Mouse (Mus musculus): ENCODE measurements around the gene Gpr6.

The Gpr6 gene

DNA sequence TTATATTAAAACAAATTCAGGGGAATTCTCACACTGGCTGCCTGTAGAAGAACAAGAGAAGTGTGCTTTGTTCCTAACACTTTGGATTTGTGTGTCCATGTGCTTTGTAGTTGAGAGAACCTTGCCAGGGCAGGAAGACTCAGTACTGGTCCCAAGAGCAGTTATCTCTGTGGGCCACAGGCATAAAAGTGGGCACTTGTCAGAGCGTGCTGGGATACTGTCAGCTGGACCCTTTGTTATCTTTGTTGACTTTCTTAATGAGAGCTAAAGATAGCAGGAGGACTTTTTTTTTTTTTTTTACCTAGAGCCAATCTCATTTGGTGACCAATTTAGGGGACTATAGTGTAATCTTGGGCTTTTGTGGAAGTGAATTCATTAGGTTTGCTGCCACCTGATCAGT lies 47.2 kb downstream of the Gpr6 start:
- DNase-seq (ENCODE audit: low read depth, low spot score): no peak
- no peaks in the 10 kb centered on the region for H3K36me3 ChIP-seq (ENCODE audit: control insufficient read depth, insufficient read depth, low read length, poor library complexity, severe bottlenecking)
- no peaks in the 10 kb centered on the region for H3K27me3 ChIP-seq (ENCODE audit: control insufficient read depth, insufficient read depth, low read length, poor library complexity, severe bottlenecking)

DNA sequence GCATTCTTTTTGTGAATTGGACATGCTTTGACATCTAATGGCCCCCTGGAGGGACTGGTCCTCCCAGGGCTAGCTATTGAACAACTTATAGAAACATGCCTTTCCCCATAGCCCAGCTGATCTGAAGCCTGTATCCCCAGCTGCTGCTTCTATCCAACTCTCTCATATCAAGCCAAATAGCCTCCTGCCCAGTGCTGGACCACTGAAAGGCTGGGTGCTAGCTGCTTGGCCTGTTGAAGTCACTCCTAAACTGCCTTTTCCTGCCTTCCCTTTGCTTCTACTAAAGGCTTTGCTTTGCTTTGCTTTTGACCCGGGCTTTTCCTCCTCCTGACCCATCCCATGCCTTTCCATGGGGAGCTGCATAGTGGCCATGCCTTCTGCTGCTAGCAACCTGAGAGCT lies 47.7 kb downstream of the Gpr6 start:
- no peak for DNase-seq (ENCODE audit: low read depth, low spot score)
- Histone ChIP-seq H3K27me3 (ENCODE audit: control insufficient read depth, insufficient read depth, low read length, poor library complexity, severe bottlenecking) (no peaks in the 10 kb centered on the region), H3K36me3 (ENCODE audit: control insufficient read depth, insufficient read depth, low read length, poor library complexity, severe bottlenecking) (no peaks in the 10 kb centered on the region)

DNA sequence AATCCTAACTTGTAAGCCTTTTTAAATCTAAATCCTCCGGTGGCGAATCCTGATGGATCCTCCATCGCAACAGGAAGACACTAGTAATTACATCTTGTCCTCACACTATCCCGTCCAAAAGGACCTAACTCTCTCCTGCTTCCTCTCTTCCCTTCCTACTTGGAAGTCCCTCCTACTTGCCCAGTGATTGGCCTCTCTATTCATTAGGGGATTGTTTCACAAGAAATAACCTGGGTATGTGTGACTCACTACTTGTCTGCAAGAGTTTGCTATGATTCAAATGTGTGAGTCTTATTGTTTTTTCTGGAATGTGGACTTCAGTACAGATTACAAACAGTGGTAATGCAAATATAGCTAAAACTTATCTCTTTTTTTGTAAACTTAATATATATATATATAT lies 49.9 kb downstream of the Gpr6 start:
- no peak for DNase-seq (ENCODE audit: low read depth, low spot score)
- H3K27me3 ChIP-seq (ENCODE audit: control insufficient read depth, insufficient read depth, low read length, poor library complexity, severe bottlenecking): no peaks in the 10 kb centered on the region
- H3K36me3 ChIP-seq (ENCODE audit: control insufficient read depth, insufficient read depth, low read length, poor library complexity, severe bottlenecking): no peaks in the 10 kb centered on the region

Measured in splenic B cell, adult 2 months (primary cell).